Mouse (Mus musculus): ENCODE results near the gene Fancc.

Fancc gene

DNA sequence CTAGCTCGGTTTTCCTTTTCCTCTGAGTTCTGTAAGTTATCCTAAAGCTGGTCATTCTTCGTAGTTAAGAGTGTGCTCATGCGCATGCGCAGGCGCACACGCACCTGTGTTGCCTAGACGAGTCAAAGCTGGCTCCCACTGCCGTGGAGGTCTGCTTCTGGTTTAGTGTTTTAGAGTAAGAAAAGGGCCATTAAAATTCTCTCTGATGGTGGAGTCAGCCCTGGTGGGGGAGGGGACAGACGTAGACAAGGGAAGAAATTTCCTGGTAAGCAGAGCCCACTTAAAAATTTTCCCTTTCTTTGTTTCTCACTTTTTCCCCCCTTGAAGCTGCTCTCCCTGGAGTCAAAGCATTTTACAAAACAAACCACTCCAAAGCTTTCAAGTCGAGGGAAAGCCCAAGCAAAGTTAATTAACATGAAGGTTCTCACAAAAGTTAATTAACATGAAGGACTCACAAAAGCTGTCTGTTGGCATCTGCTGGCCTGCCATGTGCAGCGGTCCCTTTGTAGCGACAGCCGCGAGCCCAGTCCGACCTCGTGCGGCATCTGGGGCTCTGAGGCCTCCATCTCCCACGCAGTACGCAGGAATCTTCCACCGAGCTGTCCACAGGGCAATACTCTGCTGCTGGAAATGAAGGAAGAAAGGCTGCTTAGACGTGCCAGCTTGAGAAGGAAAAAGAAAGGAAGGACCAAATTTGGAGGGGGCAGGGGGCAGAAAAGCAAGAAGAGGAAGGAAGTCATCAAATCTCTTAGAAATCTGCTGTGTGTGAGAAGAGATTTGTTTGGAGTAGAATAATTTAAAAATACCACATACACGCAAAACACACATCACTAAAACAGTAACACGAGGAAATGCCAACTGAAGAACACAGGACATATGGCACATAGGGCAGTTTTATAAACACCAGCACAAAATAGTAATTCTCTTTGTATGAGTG lies at the start of gene Fancc:
Gene Fancc (minus strand): TSS at position 633 of the 937 bp plus-strand sequence.
- peak; percentile 72 for DNase-seq (ENCODE audit: low spot score)

DNA sequence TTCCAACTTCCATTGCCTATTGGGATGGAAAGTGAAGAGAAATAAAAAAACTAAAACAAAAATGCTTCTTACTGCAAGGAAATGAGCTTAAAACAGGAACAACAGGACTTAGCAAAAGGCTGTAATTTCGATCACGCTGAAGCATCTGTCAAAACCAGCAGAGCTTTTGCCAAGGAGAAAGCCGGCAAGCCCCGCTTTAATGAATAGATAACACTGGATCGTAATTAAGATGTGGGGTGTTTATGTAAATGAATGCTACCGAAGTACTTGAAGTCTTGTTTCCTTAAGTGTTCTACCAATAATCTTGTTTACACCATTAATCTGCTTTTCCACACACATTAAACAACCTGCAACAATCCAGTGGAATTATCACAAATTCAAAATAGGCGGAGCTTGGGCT lies 48.2 kb upstream of the Fancc start:
- DNase-seq (ENCODE audit: low spot score): no peak

DNA sequence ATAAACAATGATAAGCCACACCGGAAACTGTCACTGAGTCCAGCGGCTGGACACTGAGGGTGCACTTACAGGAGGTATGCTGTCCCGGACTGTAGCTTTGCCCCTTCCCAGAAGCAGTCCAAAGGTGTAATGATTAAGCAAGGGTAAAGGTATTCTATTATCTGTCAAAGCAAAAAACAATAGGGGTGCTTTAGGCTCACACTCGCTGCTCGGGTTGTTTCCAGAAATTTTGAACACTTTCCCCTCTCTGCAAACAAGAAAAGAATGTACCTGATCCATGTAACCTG lies 47.8 kb upstream of the Fancc start:
- DNase-seq (ENCODE audit: low spot score): no peak

DNA sequence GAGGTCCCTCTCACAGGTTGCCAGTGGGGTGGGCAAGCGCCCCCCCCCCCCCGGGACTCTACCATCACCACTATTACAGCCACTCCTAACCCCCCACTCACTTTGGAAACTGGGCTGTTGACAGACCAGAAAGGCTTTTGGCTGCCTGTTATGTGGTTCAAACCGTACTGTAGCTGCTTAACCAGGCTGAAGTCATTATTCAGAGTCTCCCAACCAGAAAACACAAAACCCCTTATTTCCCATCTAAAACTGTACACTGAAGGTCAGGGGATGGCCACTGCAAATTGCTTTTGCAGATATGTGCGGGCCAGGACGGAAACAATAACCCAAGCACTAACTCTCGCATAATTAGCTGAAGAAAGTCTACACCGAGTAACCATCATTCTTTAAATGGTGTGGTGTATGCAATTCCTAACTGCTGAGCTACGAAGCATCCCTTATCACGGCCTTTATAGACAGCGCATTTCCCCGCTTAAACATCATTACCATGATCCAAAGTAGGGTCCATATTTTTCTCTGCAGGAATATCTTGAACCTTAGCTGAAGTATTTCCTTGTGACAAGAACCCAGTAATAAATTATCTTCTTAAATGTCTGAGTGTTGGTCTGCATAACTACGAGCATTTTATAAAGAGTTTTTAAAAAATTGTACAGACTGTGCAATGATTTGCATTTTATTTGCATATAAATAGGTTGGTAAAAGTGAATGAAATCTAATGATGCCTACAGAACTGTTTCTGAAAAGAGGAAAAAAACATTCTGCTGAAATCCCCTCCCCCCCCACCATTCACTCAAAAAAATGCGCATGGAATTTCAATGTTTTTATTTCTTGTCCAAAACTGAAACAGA lies 47.3 kb upstream of the Fancc start:
- no peak for DNase-seq (ENCODE audit: low spot score)

DNA sequence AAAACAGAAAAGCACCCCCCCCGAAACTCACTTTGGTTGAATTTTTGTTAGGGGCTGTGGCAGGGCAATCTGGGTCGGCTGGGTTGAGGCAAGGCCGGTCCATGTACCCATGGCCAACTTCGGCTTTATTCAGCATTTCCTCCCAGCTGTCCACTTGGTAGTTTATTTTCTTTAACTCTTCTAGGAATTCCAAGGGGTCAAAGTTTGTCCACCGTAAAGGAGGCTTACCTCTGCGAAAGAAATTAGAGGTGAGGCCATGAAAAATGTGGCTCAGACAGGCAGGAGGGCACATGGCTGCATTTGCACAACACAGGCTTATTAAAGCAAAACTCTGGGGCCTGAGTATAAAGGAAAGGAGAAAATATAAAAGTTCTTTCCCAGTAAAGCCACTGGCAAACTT lies 46.4 kb upstream of the Fancc start:
- no peak for DNase-seq (ENCODE audit: low spot score)

DNA sequence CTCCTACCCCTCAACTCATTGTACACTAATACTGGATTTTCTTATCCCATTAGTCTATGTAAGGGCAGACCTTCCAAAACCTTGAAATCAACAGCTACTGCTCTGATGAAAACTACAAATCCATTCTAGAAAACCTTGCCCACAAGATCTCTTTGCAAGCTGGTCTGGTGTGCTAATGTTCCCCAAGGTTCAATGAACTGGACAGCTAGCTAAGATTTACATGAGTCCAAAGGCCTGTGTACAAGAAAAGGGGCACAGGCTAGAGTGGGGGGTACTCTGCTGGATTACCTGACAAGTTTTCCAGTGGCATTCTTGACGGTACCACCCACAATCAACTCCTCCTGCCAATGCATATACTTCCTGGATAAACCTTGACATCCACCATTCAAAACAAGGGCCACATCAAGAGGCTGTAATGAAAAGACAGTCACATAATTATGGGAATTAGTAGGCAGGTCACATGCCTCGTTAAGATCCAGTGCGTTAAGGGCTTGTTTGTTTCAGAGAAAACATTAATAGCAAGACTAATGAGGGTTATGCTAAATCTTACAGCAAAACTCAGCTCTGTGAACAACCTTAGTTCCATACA lies 45.8 kb upstream of the Fancc start:
- DNase-seq (ENCODE audit: low spot score): no peak

DNA sequence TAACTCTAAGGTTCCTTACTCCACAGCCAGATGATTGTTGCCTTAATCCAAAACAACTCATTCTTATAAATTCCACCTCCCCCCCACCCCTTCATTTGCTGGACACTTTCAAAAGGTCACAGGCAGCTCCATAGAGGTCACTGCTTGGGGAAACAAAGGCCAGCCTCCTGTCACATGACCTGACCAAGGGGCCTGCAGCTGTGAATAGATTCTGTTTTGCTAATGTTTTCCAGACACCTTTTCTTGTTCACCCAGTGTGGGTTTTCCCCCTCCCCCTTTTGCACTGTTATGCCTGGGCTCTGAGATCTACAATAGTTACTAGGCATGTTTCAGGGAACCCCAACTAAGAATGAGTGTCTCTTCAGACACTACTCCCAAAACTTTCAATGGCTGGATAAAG lies 44.4 kb upstream of the Fancc start:
- DNase-seq (ENCODE audit: low spot score): peak; percentile 59

DNA sequence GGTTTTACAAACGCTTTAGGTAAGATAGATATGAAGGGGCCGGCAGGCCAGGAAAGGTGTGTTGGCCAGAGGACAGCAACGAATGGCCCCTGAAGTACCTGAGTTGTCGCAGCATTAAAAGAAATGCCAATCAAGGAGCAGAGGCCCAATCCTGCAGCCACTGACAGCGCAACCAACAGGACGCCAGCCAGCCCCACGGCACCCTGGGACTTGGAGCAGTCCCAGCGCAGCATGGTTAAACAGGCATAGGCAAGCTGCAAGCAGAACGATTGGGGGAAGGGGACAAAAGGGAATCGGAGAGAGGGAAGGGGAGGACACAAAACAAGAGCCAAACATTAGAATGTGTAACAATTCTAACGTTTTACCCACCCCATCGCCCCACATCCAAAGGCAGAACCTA lies 43.5 kb upstream of the Fancc start:
- DNase-seq (ENCODE audit: low spot score): no peak

DNA sequence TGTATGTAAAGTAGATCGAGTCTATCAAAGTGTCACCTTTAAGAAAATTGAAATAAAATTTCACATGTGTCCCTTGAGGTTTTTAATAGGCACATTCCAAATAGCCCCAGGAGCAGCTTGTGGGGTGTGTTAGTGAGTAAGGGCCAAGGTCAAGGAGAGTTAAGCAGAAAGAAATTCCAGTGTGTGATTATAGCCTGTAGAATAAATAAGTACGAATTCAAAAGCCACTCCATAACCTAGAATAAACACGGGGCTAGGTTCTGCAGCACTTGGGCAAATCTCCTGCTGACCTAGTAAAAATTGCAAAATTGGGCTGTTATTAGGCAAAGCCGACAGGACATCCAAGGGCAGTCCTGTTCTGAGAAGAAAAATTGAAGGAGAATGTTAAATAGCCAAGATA lies 37.9 kb upstream of the Fancc start:
- DNase-seq (ENCODE audit: low spot score): no peak

DNA sequence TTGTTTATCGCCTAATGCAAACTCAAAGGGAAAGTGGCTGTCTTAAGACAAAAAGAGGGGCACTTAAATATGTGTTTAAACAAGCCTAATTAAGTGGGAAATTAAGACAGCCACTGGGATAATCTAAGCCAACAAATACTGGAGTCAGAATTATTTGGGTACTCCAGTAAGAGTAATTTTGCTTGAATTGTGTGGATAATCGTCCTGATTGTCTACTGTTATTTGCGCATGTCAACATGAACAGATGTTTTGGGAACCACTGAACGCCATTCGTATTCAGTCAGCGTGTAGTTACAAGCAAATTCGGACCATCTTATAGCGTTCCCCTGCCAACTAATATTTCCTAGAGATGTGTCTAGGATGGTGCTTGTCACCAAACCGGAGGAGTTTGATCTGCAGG lies 33.8 kb upstream of the Fancc start:
- no peak for DNase-seq (ENCODE audit: low spot score)

DNA sequence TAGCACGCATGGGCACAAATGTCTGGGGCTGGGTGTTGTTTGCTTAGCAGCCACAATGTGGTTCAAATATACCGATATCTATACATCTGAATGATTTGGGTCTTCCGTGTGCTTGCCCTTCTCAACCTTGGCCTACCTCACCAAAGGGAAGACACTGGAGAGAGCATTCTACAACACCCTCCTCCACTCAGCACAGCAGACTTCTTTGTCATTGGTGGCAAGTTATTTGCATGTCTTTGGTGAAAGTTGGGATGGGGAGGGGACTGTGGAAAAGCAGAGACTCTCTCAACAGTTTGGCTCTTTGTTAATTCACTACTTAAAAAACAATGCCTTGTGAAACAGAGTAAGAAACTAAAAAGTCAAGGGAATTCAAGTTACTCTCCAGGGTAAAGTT lies 33.3 kb upstream of the Fancc start:
- no peak for DNase-seq (ENCODE audit: low spot score)

DNA sequence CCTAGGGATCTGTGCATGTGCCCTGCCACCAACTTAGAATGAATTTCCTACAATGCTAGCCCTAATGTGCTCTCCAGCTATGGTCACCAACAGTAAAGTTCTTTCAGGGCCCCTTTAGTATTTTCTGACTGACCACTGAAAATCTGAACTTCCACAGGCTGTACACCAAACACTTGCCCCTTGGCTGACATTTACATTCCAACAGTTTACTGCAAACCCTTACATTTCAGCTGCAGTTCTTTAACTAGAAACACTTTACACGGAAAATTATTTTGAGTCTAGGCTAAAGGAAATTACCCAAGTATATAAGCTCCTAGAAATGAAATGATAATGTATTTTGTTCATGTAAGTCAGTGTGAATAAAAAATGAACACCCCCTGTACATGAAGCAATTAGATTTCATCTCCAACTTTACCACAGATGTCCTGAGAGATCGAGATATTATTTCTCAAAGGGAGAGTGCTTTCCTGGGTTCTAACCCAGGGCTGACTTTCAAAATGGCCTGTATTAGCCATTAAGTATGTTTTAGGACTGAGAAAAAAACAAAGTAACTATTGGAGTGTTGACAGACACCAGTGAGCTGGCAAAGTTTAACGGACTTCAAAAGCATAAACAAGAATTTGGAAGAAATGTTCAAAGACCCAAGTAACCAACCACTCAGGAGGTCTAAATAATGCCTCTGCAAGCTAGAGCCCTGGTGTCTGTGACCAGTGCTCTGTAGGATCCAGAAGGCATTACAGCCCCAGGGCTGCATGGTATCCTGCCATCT lies 32.7 kb upstream of the Fancc start:
- no peak for DNase-seq (ENCODE audit: low spot score)

DNA sequence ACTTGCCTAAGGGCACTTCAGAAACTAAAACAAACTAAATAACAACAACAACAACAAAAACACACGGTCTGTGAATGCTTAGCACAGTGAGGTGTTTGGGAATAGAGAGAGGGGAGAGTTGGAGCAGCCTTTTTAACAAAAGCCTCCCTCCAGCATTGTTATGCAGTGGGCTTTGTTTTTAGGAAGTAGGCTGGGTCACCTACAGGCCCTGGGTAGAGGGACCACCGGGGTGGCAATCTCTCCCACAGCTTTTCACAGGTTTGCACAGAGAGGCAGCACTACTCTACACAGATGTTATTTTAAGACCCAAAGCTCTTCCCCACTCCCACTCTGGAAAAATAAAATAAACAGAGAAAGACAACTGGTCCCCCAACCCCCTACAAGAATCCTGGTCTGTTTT lies 31.8 kb upstream of the Fancc start:
- no peak for DNase-seq (ENCODE audit: low spot score)

DNA sequence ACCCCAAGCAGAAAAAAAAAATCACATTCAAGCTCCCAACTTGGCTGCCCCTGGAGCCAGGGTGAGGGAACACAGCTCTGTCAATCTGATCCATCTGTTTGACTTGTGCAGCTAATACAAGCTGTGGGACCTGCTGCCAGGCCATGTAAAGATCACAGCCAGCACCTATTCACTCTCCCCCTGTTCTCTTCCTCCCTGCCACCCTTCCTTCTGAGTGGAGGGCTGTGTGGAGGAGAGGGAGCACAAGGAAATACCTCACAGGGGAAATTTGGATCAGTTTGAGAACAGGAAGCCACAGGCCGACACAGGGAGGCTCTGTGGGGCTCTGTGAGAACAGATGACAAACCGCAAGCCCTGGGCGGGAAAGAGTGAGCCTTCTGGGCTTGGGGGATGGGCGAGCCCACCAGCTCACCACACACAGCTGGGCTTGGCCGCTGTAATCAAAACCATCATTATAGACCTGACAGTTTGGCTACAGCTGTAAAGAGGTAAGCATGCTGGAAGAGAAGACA lies 31.1 kb upstream of the Fancc start:
- DNase-seq (ENCODE audit: low spot score): peak; percentile 82

DNA sequence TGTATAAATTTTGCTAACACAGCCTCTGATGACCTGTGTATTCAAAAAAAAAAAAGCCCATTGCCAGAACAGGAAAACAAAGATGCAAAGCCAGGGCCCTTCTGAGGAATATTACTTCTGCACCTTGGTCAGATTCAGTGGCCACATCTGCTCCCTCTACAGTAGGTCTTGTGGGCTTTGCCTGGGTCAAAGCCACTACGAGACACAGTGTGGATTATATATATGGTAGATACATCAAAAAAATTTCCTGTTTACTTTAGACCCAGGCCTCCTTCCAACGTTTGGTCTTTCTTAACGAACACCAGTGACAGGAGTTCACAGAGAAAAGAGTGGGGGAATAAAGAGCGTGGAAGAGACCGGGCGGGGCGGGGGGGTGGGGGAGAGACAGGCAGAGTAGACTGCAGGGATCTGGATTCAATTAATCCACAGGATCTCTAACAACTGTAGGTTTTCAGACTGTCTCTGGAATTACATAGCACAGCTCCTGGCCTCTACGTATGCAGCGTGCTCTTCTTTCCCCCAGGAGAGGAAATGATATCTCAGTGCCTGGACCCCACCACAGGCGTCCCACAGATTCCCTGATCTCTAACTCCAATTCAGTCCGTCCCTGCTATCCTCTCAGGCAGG lies 28.6 kb upstream of the Fancc start:
- DNase-seq (ENCODE audit: low spot score): no peak

DNA sequence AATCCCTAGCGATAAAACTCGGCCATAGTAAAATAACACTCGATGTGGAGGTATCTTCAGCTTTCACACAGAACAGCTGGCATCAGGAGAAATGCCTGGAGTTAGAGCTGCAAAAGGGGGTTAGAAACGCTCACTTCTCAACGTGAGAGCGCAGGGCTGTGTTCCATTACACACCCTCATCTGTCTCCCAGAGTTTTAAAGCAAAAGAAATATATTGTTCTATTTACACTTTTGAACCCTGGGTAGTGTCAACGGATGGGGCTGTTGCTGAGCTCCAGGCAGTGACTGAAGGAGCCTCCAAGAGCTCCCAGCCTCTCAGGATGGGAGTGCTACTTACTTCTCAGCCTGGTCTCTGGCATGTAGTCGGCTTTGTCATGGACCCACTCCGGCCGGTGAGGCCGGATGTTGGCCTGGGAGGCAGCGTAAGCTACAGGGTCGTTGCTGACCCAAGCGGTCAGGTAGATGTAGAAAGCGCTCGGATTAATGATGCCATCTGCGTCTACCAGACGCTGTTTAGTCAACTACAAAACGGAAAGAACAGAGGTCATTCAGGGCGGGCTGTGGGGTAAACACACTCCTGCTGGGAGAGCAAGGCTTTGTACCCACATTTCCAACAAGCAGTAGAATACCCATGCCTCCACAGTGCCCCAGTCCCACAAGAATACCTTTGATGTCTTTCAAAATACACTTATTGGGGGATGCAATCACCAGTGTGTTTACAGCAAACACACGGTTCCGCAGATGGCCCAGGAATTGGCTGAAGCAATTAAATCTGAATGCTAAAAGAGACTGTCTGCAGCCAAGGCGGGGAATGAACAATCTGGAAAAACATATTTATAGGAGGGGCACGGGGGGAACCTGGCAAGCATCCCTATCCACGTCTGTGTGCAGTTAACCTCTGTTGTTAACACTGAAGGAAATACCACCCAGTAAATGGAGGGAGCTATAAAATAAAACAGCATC lies 27.8 kb upstream of the Fancc start:
- DNase-seq (ENCODE audit: low spot score): no peak

DNA sequence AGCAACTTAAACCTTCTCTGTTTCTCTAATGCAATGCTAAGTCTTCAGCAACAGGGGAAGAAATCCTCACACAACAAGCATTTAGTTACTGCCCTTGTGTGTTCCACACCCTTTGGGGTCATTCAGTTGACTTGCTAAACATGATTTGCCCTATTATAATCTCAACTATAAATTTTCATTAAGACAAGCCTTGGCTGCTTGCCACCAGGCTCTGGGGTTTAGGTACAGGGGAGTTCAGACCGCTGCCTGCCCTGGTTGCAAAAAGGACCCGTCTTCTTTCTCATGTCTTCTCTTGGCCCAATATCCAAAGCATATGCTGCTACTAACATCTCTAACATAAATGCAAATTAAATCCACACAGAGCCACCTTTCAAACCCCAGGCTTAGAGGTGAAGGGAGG lies 27.0 kb upstream of the Fancc start:
- no peak for DNase-seq (ENCODE audit: low spot score)

DNA sequence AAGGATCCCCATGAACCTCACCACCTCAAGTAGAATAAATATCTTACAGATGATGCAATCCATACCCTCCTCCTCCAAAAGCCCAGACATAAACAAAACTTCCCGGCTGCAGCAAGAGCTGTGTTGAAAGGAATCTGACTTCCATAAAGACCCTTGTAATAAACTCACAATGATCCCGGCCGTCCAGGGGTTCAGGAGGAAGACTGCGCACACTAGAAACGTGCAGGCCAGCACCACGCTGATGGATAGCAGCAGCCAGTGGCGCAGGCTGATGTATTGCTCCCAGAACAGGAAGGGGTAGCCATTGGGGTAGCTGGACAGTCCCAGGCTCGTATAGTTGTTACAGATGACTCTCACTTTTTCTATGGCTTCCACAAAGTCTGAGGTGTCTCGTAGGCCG lies 25.8 kb upstream of the Fancc start:
- DNase-seq (ENCODE audit: low spot score): no peak

DNA sequence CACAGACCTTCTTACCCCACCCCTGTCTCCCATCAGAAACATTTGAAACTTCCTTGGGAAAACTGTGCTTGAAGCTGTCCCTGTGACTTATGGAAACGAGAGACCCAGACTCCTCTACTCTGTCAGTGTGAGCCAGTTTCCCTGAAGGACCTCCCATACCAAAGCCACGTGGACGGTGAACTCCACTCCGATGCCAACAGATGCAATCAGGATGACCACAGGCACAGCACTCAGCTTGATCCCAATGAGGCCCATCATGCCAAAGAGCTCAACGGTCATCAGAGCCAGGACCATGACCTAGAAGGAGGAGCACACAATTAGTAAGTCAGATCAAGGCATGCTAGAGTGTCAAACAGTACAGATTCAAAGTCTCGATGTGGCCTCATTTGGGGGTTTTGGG lies 23.0 kb upstream of the Fancc start:
- no peak for DNase-seq (ENCODE audit: low spot score)

DNA sequence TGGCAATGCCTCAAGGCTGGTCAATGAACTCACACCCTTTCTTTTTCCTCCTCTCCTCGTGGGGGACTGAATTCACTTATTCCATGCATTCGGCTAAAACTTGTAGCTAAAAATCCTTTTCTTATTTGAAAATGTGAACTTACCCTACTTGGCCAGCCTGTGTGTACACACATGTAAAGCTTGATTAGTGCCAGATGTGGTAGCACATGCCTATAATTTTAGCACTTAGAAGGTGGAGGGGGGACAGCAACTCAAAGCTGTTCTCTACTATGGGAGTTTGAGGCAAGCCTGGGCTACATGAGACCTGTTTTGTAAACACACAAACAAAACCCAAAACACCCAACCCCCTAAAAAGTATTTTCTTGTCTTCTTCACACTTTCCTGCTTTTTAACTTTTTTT lies 19.5 kb upstream of the Fancc start:
- DNase-seq (ENCODE audit: low spot score): no peak
